Mouse (Mus musculus) liver, embryonic 14.5 days (tissue): ENCODE data around the gene Syt1.

ENCODE experiments used
- CTCF ChIP-seq: IDR thresholded peaks from 2 replicates; pipeline ENCODE4 v1.5.1; 2016; ENCODE audit warnings: antibody characterized with exemption, low read depth, control low read depth
- EP300 ChIP-seq: IDR thresholded peaks from 2 replicates; pipeline ENCODE4 v1.6.1; 2016; ENCODE audit warnings: antibody characterized with exemption, low read depth

DNA sequence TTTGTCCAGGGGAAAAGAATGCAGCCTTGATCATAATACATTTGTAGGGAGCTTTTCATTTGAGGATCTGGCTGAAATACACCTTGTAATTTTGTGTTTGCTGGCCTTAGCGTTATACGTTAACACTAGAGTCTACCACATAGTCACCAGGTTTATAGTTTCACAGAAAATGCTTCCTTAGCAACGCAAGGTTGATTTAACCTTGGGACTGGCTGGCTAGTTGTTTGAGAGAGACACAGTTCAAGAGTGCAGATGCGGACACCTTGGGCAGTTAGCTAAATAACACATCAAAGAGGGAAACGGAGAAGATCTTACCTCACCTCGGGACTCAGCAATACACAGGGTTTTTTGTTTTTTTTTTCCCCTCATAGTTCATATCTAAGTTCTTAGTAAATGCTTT, 441.9 kb downstream of the Syt1 start:
- TF ChIP-seq CTCF: no peak
- TF ChIP-seq EP300: no peak
